ENCODE assay signal across 13 mouse cellular contexts in the genomic region with DNA sequence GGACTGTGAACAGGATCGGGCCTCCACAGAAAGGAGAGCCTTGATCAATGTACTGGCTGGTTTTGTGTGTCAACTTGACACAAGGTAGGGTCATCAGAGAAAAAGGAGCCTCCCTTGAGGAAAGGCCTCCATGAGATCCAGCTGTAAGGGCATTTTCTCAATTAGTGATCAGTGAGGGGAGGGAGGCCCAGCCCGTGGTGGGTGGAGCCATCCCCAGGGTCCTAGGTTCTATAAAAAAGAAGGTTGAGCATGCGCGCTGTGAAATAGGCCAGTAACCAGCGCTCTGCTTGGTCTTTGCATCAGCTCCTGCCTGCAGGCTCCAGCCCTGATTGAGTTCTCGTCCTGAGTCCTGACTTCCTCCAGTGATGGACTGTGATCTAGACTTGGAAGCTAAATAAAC. TPM values are rescaled to one million over a fixed set of nuclear protein-coding genes. Genes with fewer than 3 reads are reported as not detected.
A peak's percentile ranks its signal among the peaks of the same experiment; 100 is the strongest.
DNase-seq lines count a peak whose midpoint lies in the region; ATAC-seq and TF ChIP-seq lines count a peak whose summit lies in the region.
"Had no signal": no experiment of that assay in that cellular context is flagged by ENCODE, and none has a peak within 500 bp of the region (broad histone marks: within the 10 kb centered on the region; RNA-seq: fewer than 3 reads in every experiment).

No protein-coding gene starts in this region.

- DNase-seq in kidney, postnatal 0 days (ENCODE audit: low spot score): no peak
- DNase-seq in kidney, postnatal 25 days: no peak
- DNase-seq in CH12.LX (ENCODE audit: extremely low read depth): no peak
- DNase-seq in limb, embryonic 10.5 days (ENCODE audit: low spot score): no peak
- DNase-seq in adrenal gland, postnatal 25 days: no peak
- DNase-seq in urinary bladder, adult 18-20 months (ENCODE audit: low spot score in 2 of 2): no peak
- DNase-seq: cerebellum, postnatal 36 days had no signal

- no peak for TF ChIP-seq POLR2A in CH12.LX (IDR thresholded peaks at IDR 0.05; ENCODE audit: low read depth, low read length)

- H3K4me1 ChIP-seq in kidney, postnatal 0 days (replicated peaks; ENCODE audit: insufficient read depth, low read length): peaks cover 9% of the 10 kb centered on the region
- H3K4me1 ChIP-seq in CH12.LX (ENCODE audit: control insufficient read depth in 1 of 2, insufficient read depth in 2 of 2): peaks cover 23 to 42% of the 10 kb centered on the region in 2 experiments
- H3K4me1 ChIP-seq in E14TG2a.4 (replicated peaks; ENCODE audit: low read depth, low read length): peaks cover 63% of the 10 kb centered on the region
- peaks cover 22% of the 10 kb centered on the region for H3K4me1 ChIP-seq in limb, embryonic 10.5 days
- H3K4me1 ChIP-seq: forebrain, embryonic 15.5 days; neural tube, embryonic 13.5 days had no signal

- ATAC-seq in kidney, postnatal 0 days (replicated peaks; ENCODE audit: low FRiP score, low read depth): no peak
- ATAC-seq: forebrain, embryonic 15.5 days; liver, embryonic 12.5 days had no signal

- 49% methylated on average over 6 of the region's 6 CpGs for WGBS in kidney, postnatal 0 days
- 52% methylated on average over 6 of the region's 6 CpGs for WGBS in limb, embryonic 10.5 days

- in situ Hi-C loops in CH12.LX (cut with MboI; ENCODE audit: low pct_ligation_motif_present, low pct_unique_long_range_greater_than_20kb, low sequenced_read_pairs): loop anchor here (10.0 kb wide), 1 partner anchor 60 kb away; a partner anchor contains a TSS

- H3K27ac ChIP-seq in kidney, postnatal 0 days: peak overlapping the region; percentile 69
- H3K27ac ChIP-seq in CH12.LX (ENCODE audit: insufficient read depth, low read depth): no peak overlapping the region
- H3K27ac ChIP-seq in limb, embryonic 10.5 days: peak overlapping the region; percentile 72
- H3K27ac ChIP-seq: forebrain, embryonic 15.5 days; liver, embryonic 12.5 days; lung, embryonic 15.5 days; neural tube, embryonic 13.5 days had no signal

- H3K27me3 ChIP-seq in kidney, postnatal 0 days (ENCODE audit: insufficient read depth, low read length): no peaks in the 10 kb centered on the region
- no peaks in the 10 kb centered on the region for H3K27me3 ChIP-seq in CH12.LX (replicated peaks)
- H3K27me3 ChIP-seq in E14TG2a.4 (ENCODE audit: insufficient read depth, low read length): peaks cover 8% of the 10 kb centered on the region; the same call in 1 of the 2 replicates
- no peaks in the 10 kb centered on the region for H3K27me3 ChIP-seq in limb, embryonic 10.5 days (ENCODE audit: low read depth, poor library complexity, severe bottlenecking)
- H3K27me3 ChIP-seq: forebrain, embryonic 15.5 days; kidney, embryonic 15.5 days; lung, embryonic 15.5 days; neural tube, embryonic 13.5 days had no signal

- H3K36me3 ChIP-seq in kidney, postnatal 0 days (ENCODE audit: insufficient read depth, low read length): no peaks in the 10 kb centered on the region
- no peaks in the 10 kb centered on the region for H3K36me3 ChIP-seq in CH12.LX (replicated peaks in 1 of 2; ENCODE audit: control insufficient read depth in 1 of 2, insufficient read depth in 1 of 2, low read length in 1 of 2)
- H3K36me3 ChIP-seq in E14TG2a.4 (ENCODE audit: insufficient read depth, low read length): no peaks in the 10 kb centered on the region
- H3K36me3 ChIP-seq in limb, embryonic 10.5 days: no peaks in the 10 kb centered on the region
- H3K36me3 ChIP-seq: forebrain, embryonic 15.5 days; kidney, embryonic 15.5 days; liver, embryonic 12.5 days; lung, embryonic 15.5 days; neural tube, embryonic 13.5 days had no signal

- TF ChIP-seq RAD21 in CH12.LX (IDR thresholded peaks at IDR 0.05; ENCODE audit: low read depth, low read length): no peak

- no peaks in the 10 kb centered on the region for H3K9me3 ChIP-seq in kidney, postnatal 0 days (replicated peaks; ENCODE audit: low read length)
- H3K9me3 ChIP-seq in CH12.LX (replicated peaks; ENCODE audit: low read length): no peaks in the 10 kb centered on the region
- H3K9me3 ChIP-seq in E14TG2a.4 (ENCODE audit: low read length): no peaks in the 10 kb centered on the region
- no peaks in the 10 kb centered on the region for H3K9me3 ChIP-seq in limb, embryonic 10.5 days (replicated peaks)
- H3K9me3 ChIP-seq: forebrain, embryonic 15.5 days; kidney, embryonic 15.5 days; liver, embryonic 12.5 days; lung, embryonic 15.5 days; neural tube, embryonic 13.5 days had no signal

- no peak for TF ChIP-seq EP300 in CH12.LX (IDR thresholded peaks at IDR 0.05; ENCODE audit: low read length)

- H3K79me2 ChIP-seq in CH12.LX (replicated peaks; ENCODE audit: control insufficient read depth, extremely low read depth, insufficient read depth, poor library complexity, severe bottlenecking): no peaks in the 10 kb centered on the region

- no peak overlapping the region for H3K4me3 ChIP-seq in kidney, postnatal 0 days (replicated peaks; ENCODE audit: low read depth, low read length)
- H3K4me3 ChIP-seq in CH12.LX (replicated peaks in 1 of 3; ENCODE audit: low read depth in 2 of 3, low read length in 2 of 3, poor library complexity in 1 of 3) (no peak overlapping the region), E14TG2a.4 (replicated peaks; ENCODE audit: low read length) (0 out of 2 replicates have a peak overlapping the region, but pooled peaks have one; percentile 13)
- H3K4me3 ChIP-seq in limb, embryonic 10.5 days: no peak overlapping the region
- H3K4me3 ChIP-seq: forebrain, embryonic 15.5 days; kidney, embryonic 15.5 days; liver, embryonic 12.5 days; lung, embryonic 15.5 days; neural tube, embryonic 13.5 days had no signal

- dilution Hi-C loops in CH12.LX (cut with MboI; ENCODE audit: extremely low pct_ligation_motif_present, extremely low pct_unique_long_range_greater_than_20kb, low sequenced_read_pairs): no loop called here

- no peak for TF ChIP-seq CTCF in kidney, postnatal 0 days (IDR thresholded peaks at IDR 0.05; ENCODE audit: low read depth)
- TF ChIP-seq CTCF in CH12.LX (conservative IDR thresholded peaks at IDR 0.05 in 1 of 2, IDR thresholded peaks at IDR 0.05 in 1 of 2; ENCODE audit: low read depth in 2 of 2, low read length in 2 of 2) (no peak), E14TG2a.4 (conservative IDR thresholded peaks at IDR 0.05; ENCODE audit: low read length) (no peak)

- H3K9ac ChIP-seq in kidney, postnatal 0 days (ENCODE audit: low read depth, low read length): no peak overlapping the region
- H3K9ac ChIP-seq in CH12.LX (ENCODE audit: insufficient read depth, low read depth): no peak overlapping the region
- H3K9ac ChIP-seq: forebrain, embryonic 15.5 days; kidney, embryonic 15.5 days; liver, embryonic 12.5 days; lung, embryonic 15.5 days; neural tube, embryonic 13.5 days had no signal

- H3K4me2 ChIP-seq in kidney, postnatal 0 days (ENCODE audit: low read length): no peak overlapping the region
- no peak overlapping the region for H3K4me2 ChIP-seq in CH12.LX (ENCODE audit: insufficient read depth, low read depth, poor library complexity, severe bottlenecking)
- H3K4me2 ChIP-seq: forebrain, embryonic 15.5 days; kidney, embryonic 15.5 days; liver, embryonic 12.5 days; lung, embryonic 15.5 days; neural tube, embryonic 13.5 days had no signal

TF ChIP-seq in CH12.LX, 34 proteins besides CTCF, POLR2A, EP300 and RAD21:
- TF ChIP-seq NRF1 (IDR thresholded peaks at IDR 0.05; ENCODE audit: low read depth, low read length) (0 out of 2 replicates have a peak, but pooled peaks have one; percentile 23), CHD2 (IDR thresholded peaks at IDR 0.05; ENCODE audit: low read length) (no peak), USF2 (conservative IDR thresholded peaks at IDR 0.05; ENCODE audit: low read depth, low read length) (no peak), ZKSCAN1 (IDR thresholded peaks at IDR 0.05; ENCODE audit: borderline replicate concordance, low read depth, low read length) (no peak)

RNA-seq across cellular contexts. Expression of a gene that starts 10.7 kb away (rescaled TPM):
- 0.68 and 0.70 TPM in 2 replicates for polyA plus RNA-seq in kidney, postnatal 0 days (2015; fragmentation: Nextera tagmentation; extraction: Ambion mirVana)
- total RNA-seq in CH12.LX (2012; rRNA removed) (5.6 and 6.5 TPM in 2 replicates), CH12.LX (2014; rRNA removed) (13.5 and 13.8 TPM in 2 replicates)
- 9.4 and 10.6 TPM in 2 replicates for polyA plus RNA-seq in CH12.LX (2012; ENCODE audit: insufficient read length, low read depth)
- 0.38 and 0.53 TPM in 2 replicates for polyA plus RNA-seq in limb, embryonic 10.5 days (2016; fragmentation: Nextera tagmentation; extraction: Ambion mirVana)
- total RNA-seq in adrenal gland, postnatal 25 days (2021): 1.7 and 2.2 TPM in 2 replicates

RNA-seq across cellular contexts. Expression of a gene that starts 10.9 kb away (rescaled TPM):
- 190 and 194 TPM in 2 replicates for polyA plus RNA-seq in kidney, postnatal 0 days (2015; fragmentation: Nextera tagmentation; extraction: Ambion mirVana)
- total RNA-seq in CH12.LX (2012; rRNA removed): 22.2 and 30.5 TPM in 2 replicates
- 46.9 and 55.0 TPM in 2 replicates for total RNA-seq in CH12.LX (2014; rRNA removed)
- 32.8 and 34.4 TPM in 2 replicates for polyA plus RNA-seq in CH12.LX (2012; ENCODE audit: insufficient read length, low read depth)
- 177 and 208 TPM in 2 replicates for polyA plus RNA-seq in limb, embryonic 10.5 days (2016; fragmentation: Nextera tagmentation; extraction: Ambion mirVana)
- total RNA-seq in adrenal gland, postnatal 25 days (2021): 118 and 134 TPM in 2 replicates

RNA-seq across cellular contexts. Expression of a gene that starts 29.0 kb away (rescaled TPM):
- polyA plus RNA-seq in kidney, postnatal 0 days (2015; fragmentation: Nextera tagmentation; extraction: Ambion mirVana): 192 and 194 TPM in 2 replicates
- 85.7 and 127 TPM in 2 replicates for total RNA-seq in CH12.LX (2012; rRNA removed)
- 179 and 197 TPM in 2 replicates for total RNA-seq in CH12.LX (2014; rRNA removed)
- polyA plus RNA-seq in CH12.LX (2012; ENCODE audit: insufficient read length, low read depth): 291 and 341 TPM in 2 replicates
- 328 and 383 TPM in 2 replicates for polyA plus RNA-seq in limb, embryonic 10.5 days (2016; fragmentation: Nextera tagmentation; extraction: Ambion mirVana)
- 125 and 168 TPM in 2 replicates for total RNA-seq in adrenal gland, postnatal 25 days (2021)

RNA-seq across cellular contexts. Expression of a gene that starts 36.0 kb away (rescaled TPM):
- polyA plus RNA-seq in kidney, postnatal 0 days (2015; fragmentation: Nextera tagmentation; extraction: Ambion mirVana): 98.7 and 99.4 TPM in 2 replicates
- total RNA-seq in CH12.LX (2012; rRNA removed) (63.2 and 77.6 TPM in 2 replicates), CH12.LX (2014; rRNA removed) (28.6 and 32.6 TPM in 2 replicates)
- 66.5 and 71.5 TPM in 2 replicates for polyA plus RNA-seq in CH12.LX (2012; ENCODE audit: insufficient read length, low read depth)
- 42.5 and 52.3 TPM in 2 replicates for polyA plus RNA-seq in limb, embryonic 10.5 days (2016; fragmentation: Nextera tagmentation; extraction: Ambion mirVana)
- 87.8 and 93.9 TPM in 2 replicates for total RNA-seq in adrenal gland, postnatal 25 days (2021)
